Mouse (Mus musculus) hindbrain, postnatal 0 days (tissue): ENCODE results near the gene Ecm2. TPM values are rescaled to one million over a fixed set of nuclear protein-coding genes. Genes with fewer than 3 reads are reported as not detected.

Experiments
- ATAC-seq: fragments of 200-750 bp; cut with Nextera tagmentation; 2 replicates; pipeline ENCODE4 v1.8.0; 2017; ENCODE audit warnings: mild to moderate bottlenecking, moderate TSS enrichment, moderate library complexity
- DNase-seq: peaks from one replicate; pipeline ENCODE4 v3.0.0-alpha.2; 2015; ENCODE audit warnings: low spot score
- H3K27ac ChIP-seq: fragments of 300-500 bp; sonication (generic); 2 replicates; pipeline ENCODE4 v1.5.1; 2014; ENCODE audit warnings: mild to moderate bottlenecking
- H3K27me3 ChIP-seq: fragments of 300-500 bp; sonication (generic); 2 replicates; pipeline ENCODE4 v1.6.1; 2014; ENCODE audit warnings: low read length, mixed read lengths; ENCODE audit not compliant: insufficient read depth
- H3K36me3 ChIP-seq: fragments of 300-500 bp; sonication (generic); 2 replicates; pipeline ENCODE4 v1.6.1; 2014; ENCODE audit warnings: low read length, mixed read lengths; ENCODE audit not compliant: insufficient read depth
- H3K4me1 ChIP-seq: fragments of 300-500 bp; sonication (generic); 2 replicates; pipeline ENCODE4 v1.6.1; 2014; ENCODE audit warnings: antibody characterized with exemption, low read length, mixed read lengths; ENCODE audit not compliant: insufficient read depth
- H3K4me2 ChIP-seq: fragments of 300-500 bp; sonication (generic); 2 replicates; pipeline ENCODE4 v1.6.1; 2014; ENCODE audit warnings: low read depth, mild to moderate bottlenecking, low read length, moderate library complexity, mixed read lengths
- H3K4me3 ChIP-seq: fragments of 300-500 bp; sonication (generic); 2 replicates; pipeline ENCODE4 v1.5.1; 2014; ENCODE audit warnings: low read length
- H3K9ac ChIP-seq: fragments of 300-500 bp; sonication (generic); replicated peaks from 2 replicates; pipeline ENCODE4 v1.6.1; 2014; ENCODE audit warnings: mild to moderate bottlenecking, low read length, moderate library complexity, mixed read lengths
- H3K9me3 ChIP-seq: fragments of 300-500 bp; sonication (generic); 2 replicates; pipeline ENCODE4 v1.6.1; 2016; ENCODE audit warnings: low read length, mixed read lengths
- CTCF ChIP-seq: IDR thresholded peaks from 2 replicates; pipeline ENCODE4 v1.5.1; 2016; ENCODE audit warnings: antibody characterized with exemption, control low read depth, low read depth
- WGBS: fragments of 180-500 bp; shearing (Covaris S2); extraction: QIAGEN DNeasy Blood & Tissue Kit; methylation state at CpG from one replicate; pipeline ENCODE4 v1.1.7; 2014; 5-methylcytosine and 5-hydroxymethylcytosine counted together
- polyA plus RNA-seq: library from polyadenylated mRNA; unstranded; fragments of >200 nt; fragmentation: Nextera tagmentation; extraction: Ambion mirVana; gene quantifications from 2 replicates; pipeline ENCODE4 v1.2.1, GENCODE M21; 2015
- total RNA-seq: library from RNA; depleted of rRNA; stranded (reverse); fragments of >200 nt; gene quantifications from 2 replicates; pipeline ENCODE4 v1.2.3, GENCODE M21; 2014

The Ecm2 gene
- total and polyA plus RNA-seq, 2 experiments from 2014 or later: 2.6 to 3.0 TPM

DNA sequence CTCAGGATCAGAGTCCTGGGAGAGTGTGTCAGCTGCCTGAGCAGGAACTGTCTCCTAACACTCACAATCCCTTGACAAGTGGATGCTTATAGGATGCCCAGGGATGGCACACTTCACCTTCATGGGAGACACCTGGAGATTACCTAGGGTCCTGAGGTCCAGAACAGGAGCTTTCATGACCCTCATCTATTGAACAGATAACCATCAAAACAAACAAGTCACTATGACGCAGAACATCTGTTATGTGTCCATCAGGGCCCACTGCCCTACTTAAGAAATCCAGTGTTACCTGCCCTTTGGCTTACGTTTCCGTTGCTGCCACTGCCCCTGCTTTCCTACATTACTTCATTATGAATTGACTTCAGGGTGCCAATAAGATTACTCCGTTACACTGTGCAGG is 1.2 kb downstream of the Ecm2 start:
- no peaks in the 10 kb centered on the region for H3K9me3 ChIP-seq
- no peaks in the 10 kb centered on the region for H3K27me3 ChIP-seq
- H3K4me1 ChIP-seq: no peaks in the 10 kb centered on the region
- TF ChIP-seq CTCF: no peak
- 81% methylated on average over 4 of the region's 4 CpGs for WGBS
- H3K9ac ChIP-seq: no peak overlapping the region
- ATAC-seq (no peak), DNase-seq (no peak)
- no peak overlapping the region for H3K4me2 ChIP-seq
- H3K36me3 ChIP-seq: no peaks in the 10 kb centered on the region
- no peak overlapping the region for H3K27ac ChIP-seq
- no peak overlapping the region for H3K4me3 ChIP-seq

DNA sequence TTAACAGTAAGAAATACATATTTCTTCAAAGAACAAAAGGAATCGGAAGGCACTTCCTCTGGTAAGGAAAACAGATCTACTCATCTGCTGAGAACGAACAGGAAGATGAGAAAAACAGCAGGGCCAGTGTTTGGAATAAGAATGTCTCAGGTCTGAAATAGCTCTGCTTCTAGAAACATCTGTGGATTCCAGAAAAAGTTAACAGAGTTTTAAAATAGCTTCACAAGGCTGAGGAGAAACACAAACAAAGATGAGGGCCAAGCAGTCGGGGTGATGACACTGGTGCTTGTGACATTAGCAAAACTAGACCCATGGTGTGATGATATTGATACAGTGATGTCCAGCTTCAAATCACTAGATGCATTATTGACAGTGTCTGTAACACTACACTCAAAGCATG is 2.6 kb downstream of the Ecm2 start:
- DNase-seq: no peak
- no peaks in the 10 kb centered on the region for H3K36me3 ChIP-seq
- H3K27ac ChIP-seq: no peak overlapping the region
- H3K4me1 ChIP-seq: no peaks in the 10 kb centered on the region
- H3K27me3 ChIP-seq: no peaks in the 10 kb centered on the region
- H3K9ac ChIP-seq: no peak overlapping the region
- no peak for ATAC-seq
- H3K4me2 ChIP-seq: no peak overlapping the region
- no peaks in the 10 kb centered on the region for H3K9me3 ChIP-seq
- no peak overlapping the region for H3K4me3 ChIP-seq
- 81% methylated on average over 3 of the region's 3 CpGs for WGBS
- TF ChIP-seq CTCF: no peak

DNA sequence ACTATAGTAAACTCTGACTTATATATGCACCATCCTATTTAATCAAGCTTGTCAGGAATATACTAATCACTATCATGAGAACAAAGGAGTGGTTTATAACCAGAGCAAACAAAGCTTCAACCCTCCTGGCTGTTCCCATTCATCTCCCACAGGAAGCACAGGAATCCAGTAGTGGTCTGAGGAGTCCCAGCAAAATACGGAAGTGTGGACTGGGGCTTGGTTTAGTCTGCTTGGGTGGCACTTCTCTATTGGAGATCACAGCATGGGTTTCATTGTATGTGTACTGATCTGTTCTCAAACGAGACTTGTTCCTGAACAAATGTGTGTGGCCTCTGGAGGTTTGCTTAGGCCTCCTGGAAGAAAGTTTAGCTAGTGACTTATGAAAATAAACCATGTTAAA is 14.2 kb downstream of the Ecm2 start:
- TF ChIP-seq CTCF: no peak
- no peak for ATAC-seq

DNA sequence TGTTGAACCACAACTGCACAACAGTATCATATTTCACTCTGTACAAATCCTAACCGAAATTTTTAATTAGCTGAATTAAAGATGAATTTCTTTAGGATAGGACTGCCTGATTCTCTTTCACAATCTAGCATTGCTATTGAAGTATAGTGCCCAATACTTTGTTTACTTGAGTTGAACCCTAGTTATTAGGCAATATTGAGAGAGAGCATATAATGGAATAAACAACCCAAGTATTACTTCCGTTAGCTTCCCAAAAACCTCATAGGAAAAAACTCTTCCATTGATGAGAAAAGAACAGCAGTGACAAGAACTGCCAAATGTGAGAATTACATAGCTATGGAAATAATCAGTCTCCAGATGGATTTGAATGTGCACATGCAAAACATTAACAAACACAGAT is 21.6 kb downstream of the Ecm2 start:
- Histone ChIP-seq H3K9ac (no peak overlapping the region), H3K4me3 (no peak overlapping the region), H3K36me3 (no peaks in the 10 kb centered on the region), H3K9me3 (no peaks in the 10 kb centered on the region), H3K27ac (no peak overlapping the region), H3K4me2 (no peak overlapping the region), H3K27me3 (no peaks in the 10 kb centered on the region), H3K4me1 (no peaks in the 10 kb centered on the region)
- DNase-seq (no peak), ATAC-seq (no peak)
- TF ChIP-seq CTCF: no peak
- WGBS: 91% methylated on average over 2 of the region's 2 CpGs

More for the DNA sequence above, 14.2 kb downstream of the Ecm2 start:
- H3K4me2 ChIP-seq: no peak overlapping the region
- no peak overlapping the region for H3K4me3 ChIP-seq
- no peak for DNase-seq
- H3K9me3 ChIP-seq: no peaks in the 10 kb centered on the region
- no peaks in the 10 kb centered on the region for H3K36me3 ChIP-seq
- WGBS: 34% methylated on average over 2 of the region's 2 CpGs
- H3K27ac ChIP-seq: no peak overlapping the region
- no peak overlapping the region for H3K9ac ChIP-seq
- no peaks in the 10 kb centered on the region for H3K4me1 ChIP-seq
- no peaks in the 10 kb centered on the region for H3K27me3 ChIP-seq

DNA sequence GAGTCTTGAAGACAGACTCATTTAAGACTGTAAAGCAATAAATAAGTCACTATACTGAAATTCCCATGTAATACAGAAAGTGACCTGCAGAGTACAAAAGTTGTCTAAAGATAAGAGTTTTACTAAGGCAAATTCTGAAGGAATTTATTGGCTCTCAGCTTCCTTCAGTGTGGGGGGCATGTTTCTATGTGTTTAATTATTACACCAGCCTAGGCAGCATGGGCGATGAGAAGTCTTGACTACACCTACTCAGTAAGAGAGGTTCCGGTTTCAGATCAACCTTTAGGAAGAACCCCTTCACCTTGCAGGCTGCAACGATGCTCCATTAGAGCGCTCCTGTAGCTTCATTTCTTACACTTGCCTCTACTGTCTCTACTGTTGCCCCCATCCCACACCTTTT is 26.0 kb downstream of the Ecm2 start:
- ATAC-seq (no peak), DNase-seq (no peak)
- no peak for TF ChIP-seq CTCF
- Histone ChIP-seq H3K4me1 (no peaks in the 10 kb centered on the region), H3K4me3 (no peak overlapping the region), H3K9me3 (no peaks in the 10 kb centered on the region), H3K36me3 (no peaks in the 10 kb centered on the region), H3K9ac (no peak overlapping the region), H3K27ac (no peak overlapping the region), H3K27me3 (no peaks in the 10 kb centered on the region), H3K4me2 (no peak overlapping the region)
- WGBS: 97% methylated on average over 4 of the region's 4 CpGs

DNA sequence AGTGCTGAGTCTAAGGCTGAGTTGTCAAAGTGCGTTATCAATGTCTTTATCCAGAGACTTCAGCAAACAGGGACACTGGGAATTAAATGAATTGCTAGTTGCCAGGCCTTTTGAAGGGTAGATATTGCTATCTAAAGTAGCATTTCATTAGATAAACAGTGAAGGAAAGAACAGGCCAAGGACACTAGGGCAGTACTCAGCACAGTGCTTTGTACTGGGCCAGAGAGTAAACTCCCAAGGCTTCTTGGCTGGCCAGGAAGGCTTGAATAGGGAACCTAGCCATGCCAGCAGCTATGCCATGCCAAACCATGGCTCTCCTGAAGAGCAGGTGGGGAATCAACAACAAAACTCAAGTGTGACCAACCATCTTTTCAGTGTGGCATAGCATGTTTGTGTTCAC is 32.3 kb downstream of the Ecm2 start:
- DNase-seq: no peak
- H3K4me3 ChIP-seq: no peak overlapping the region
- 98% methylated on average over 1 of the region's 1 CpGs for WGBS
- no peak overlapping the region for H3K27ac ChIP-seq
- no peaks in the 10 kb centered on the region for H3K9me3 ChIP-seq
- TF ChIP-seq CTCF: no peak
- H3K36me3 ChIP-seq: no peaks in the 10 kb centered on the region
- H3K27me3 ChIP-seq: no peaks in the 10 kb centered on the region
- no peak overlapping the region for H3K9ac ChIP-seq
- ATAC-seq: no peak
- H3K4me1 ChIP-seq: no peaks in the 10 kb centered on the region
- H3K4me2 ChIP-seq: no peak overlapping the region

DNA sequence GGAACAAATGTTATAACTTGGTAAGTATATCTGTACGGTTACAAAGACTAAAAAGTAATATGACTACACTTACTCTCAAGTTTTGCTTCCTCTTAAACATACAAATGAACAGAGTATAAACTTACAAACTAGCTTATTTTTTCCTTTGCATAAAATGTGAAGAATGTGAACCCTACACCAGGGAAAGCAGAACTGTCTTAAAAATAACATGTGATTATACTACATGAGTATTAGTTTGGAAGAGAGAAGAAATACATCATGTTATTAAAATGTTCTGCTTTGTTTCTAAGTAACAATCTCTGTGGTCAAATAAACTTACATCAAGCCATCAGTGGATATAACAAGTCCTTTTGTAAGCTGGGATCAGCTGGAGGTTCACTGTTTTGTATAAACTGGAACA is 34.1 kb downstream of the Ecm2 start:
- Histone ChIP-seq H3K9me3 (no peaks in the 10 kb centered on the region), H3K4me2 (no peak overlapping the region), H3K9ac (no peak overlapping the region), H3K36me3 (no peaks in the 10 kb centered on the region), H3K27me3 (no peaks in the 10 kb centered on the region), H3K4me1 (no peaks in the 10 kb centered on the region), H3K4me3 (no peak overlapping the region), H3K27ac (no peak overlapping the region)
- 88% methylated on average over 1 of the region's 1 CpGs for WGBS
- no peak for DNase-seq
- TF ChIP-seq CTCF: no peak
- ATAC-seq: no peak

DNA sequence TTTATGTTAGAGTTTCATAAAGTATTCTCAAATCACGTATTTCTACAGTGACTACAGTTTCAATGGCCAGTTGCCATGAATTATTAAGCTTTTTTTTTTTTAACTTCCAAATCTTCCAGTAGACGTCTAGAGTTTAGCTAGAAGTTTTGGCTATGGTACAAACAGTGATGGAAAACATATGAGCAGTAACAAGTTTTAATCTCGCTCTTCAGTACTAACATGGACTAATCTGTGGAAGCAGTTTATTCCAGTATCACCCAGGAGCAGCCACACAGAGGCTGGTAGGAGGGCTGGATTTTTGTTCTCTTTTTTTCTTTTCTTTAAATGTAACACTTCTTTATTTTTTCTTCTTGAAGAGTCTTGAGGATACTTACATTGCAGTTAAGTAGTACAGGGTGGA is 39.7 kb downstream of the Ecm2 start, which contains the start of gene Aspn:
TSS of gene Aspn (plus strand) at position 165 of the 400 bp plus-strand sequence.
- ATAC-seq: no peak
- no peak for DNase-seq
- H3K4me3 ChIP-seq: no peak within 1 kb of the TSS
- H3K9ac ChIP-seq: no peak within 1 kb of the TSS
- TF ChIP-seq CTCF: no peak
- H3K27me3 ChIP-seq: no peaks in the 10 kb centered on the region
- H3K27ac ChIP-seq: no peak within 1 kb of the TSS
- no peaks in the 10 kb centered on the region for H3K36me3 ChIP-seq
- no peaks in the 10 kb centered on the region for H3K4me1 ChIP-seq
- no peaks in the 10 kb centered on the region for H3K9me3 ChIP-seq
- WGBS: 69% methylated on average over 3 of the region's 3 CpGs
- no peak within 1 kb of the TSS for H3K4me2 ChIP-seq
